Mouse (Mus musculus) kidney, adult 2 months (tissue): ENCODE data around the gene Plekha5.

Experiments
- CTCF ChIP-seq: fragments of 200-500 bp; conservative IDR thresholded peaks from 2 replicates; pipeline ENCODE4 v1.5.1; 2011; ENCODE audit warnings: low read depth, mild to moderate bottlenecking, control low read depth, low read length, moderate library complexity, mixed read lengths; ENCODE audit not compliant: insufficient read depth, insufficient read length
- POLR2A ChIP-seq: fragments of 200-500 bp; IDR thresholded peaks from one replicate; pipeline ENCODE4 v1.6.1; 2011; ENCODE audit warnings: low read depth, low read length, control low read depth

DNA sequence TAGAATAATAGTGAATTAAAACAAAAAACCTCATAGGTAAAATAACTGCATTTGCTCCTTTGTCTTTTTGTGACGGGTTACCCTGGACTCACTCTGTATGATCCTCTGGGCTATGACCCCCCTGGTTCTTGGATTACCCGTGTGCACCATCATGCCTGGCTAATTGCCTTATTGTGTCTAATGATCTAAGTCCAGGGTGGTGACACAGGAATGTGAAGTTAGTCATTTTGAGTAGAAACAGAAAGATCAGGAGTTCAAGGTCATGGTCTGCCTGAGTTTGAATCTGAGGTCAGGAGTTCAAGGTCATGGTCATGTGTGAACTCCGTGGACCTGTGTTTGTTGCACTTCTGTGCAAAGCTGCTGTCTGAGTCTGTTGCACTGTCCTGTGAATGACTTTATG, 181.9 kb downstream of the Plekha5 start:
- TF ChIP-seq POLR2A (no peak), CTCF (no peak)
